Mouse (Mus musculus) embryonic fibroblast, embryonic 13.5 days (primary cell): ENCODE results near the gene Ier5. TPM values are rescaled to one million over a fixed set of nuclear protein-coding genes. Genes with fewer than 3 reads are reported as not detected.

Experiments
- H3K27ac ChIP-seq: 2 replicates; pipeline ENCODE4 v1.5.1; 2012; ENCODE audit warnings: low read length, control low read depth, inconsistent platforms; ENCODE audit not compliant: insufficient read depth
- H3K4me1 ChIP-seq: 2 replicates; pipeline ENCODE4 v1.6.1; 2011; ENCODE audit warnings: low read length; ENCODE audit not compliant: control insufficient read depth, insufficient read depth
- H3K4me3 ChIP-seq: 2 replicates; pipeline ENCODE4 v1.5.1; 2011; ENCODE audit warnings: mild to moderate bottlenecking, control low read depth, low read length; ENCODE audit not compliant: insufficient read depth
- CTCF ChIP-seq: IDR thresholded peaks from 2 replicates; pipeline ENCODE4 v1.5.1; 2011; ENCODE audit warnings: mild to moderate bottlenecking, control low read depth, low read length, moderate library complexity, borderline replicate concordance; ENCODE audit not compliant: insufficient read depth
- POLR2A ChIP-seq: IDR thresholded peaks from 2 replicates; pipeline ENCODE4 v1.6.1; 2011; ENCODE audit warnings: low read depth, mild to moderate bottlenecking, control low read depth, low read length, moderate library complexity
- polyA plus RNA-seq: library from polyadenylated mRNA; stranded (reverse); fragments of >200 nt; gene quantifications from 2 replicates; pipeline ENCODE4 v1.2.4, GENCODE M21; 2011; ENCODE audit warnings: low read depth; ENCODE audit not compliant: missing spikeins, insufficient read length

Ier5 gene
- polyA plus RNA-seq, 1 experiment = 37.2 TPM

DNA sequence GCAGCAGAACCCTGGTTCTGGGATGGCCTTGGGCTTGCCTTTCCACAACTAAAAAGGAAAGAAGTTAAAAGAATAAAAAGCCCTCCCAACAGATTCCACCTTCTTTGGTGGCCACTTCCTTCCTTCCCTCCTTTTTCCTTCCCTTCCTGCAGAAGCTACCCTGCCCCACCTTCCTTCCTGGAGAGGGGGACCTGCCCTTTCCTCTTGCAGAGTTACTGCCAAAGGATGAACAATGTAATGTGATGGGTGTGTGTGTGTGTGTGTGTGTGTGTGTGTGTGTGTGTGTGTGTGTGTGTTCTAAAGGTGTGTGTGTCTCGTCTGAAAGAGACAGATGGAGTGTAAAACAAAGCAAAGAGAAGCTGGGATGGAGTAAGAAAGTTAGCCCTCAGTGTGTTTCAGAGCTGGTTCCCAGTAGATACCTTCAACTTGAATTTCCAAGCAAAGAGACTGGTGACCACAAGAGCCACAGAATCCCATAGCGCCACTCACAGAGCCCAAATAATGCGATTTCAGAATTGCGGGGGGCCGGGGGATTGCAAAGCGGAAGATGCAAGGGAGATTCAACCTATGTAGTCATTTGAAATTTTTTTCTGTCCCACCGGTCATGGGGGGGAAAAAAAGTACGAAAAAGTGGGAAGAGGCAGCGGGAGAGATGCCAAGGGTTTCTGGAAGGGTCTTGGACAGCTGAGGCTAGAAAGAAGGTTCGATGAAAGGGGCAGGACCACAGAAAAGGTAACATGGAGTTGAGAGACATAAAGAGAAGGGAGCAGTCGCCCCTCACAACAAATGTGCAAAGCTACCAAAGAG, 17.1 kb downstream of the Ier5 start:
- H3K27ac ChIP-seq = peak overlapping the region; percentile 77
- 0 out of 2 replicates have a peak overlapping the region, but pooled peaks have one; percentile 18 for H3K4me3 ChIP-seq
- TF ChIP-seq CTCF = no peak
- no peak; the same call in 1 of the 2 replicates for TF ChIP-seq POLR2A
- peaks cover 9% of the 10 kb centered on the region for H3K4me1 ChIP-seq

DNA sequence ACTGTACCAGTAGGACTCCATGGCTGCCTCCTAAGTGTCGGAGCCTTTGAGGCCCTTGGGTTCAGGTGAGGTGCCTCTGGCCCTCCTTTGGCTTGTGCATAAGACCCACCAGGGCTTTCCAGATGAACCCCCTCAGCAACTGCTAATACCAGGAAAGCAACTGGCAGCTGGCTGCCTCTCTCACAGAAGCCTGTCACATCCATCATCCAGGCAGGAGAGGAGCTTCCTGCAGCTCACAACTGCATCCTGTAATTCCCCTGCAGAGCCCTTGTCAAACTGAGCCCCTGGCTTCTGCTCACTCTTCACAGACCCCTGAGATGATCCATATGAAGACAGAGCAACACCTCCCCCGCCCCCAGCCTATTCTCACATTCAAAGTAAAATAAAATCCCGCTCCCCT, 21.8 kb downstream of the Ier5 start:
- Histone ChIP-seq H3K4me3 (no peak overlapping the region), H3K27ac (no peak overlapping the region), H3K4me1 (peaks cover 15% of the 10 kb centered on the region)
- TF ChIP-seq CTCF = no peak
- TF ChIP-seq POLR2A = no peak

- Histone ChIP-seq H3K4me3 (no peak overlapping the region), H3K27ac (peak overlapping the region; percentile 63; the same call in 1 of the 2 replicates), H3K4me1 (peaks cover 9% of the 10 kb centered on the region)
- TF ChIP-seq CTCF (no peak), POLR2A (no peak)
Measured at GRCm38 (mm10) chr1:155075856-155076255, 23.6 kb downstream of the Ier5 start.

DNA sequence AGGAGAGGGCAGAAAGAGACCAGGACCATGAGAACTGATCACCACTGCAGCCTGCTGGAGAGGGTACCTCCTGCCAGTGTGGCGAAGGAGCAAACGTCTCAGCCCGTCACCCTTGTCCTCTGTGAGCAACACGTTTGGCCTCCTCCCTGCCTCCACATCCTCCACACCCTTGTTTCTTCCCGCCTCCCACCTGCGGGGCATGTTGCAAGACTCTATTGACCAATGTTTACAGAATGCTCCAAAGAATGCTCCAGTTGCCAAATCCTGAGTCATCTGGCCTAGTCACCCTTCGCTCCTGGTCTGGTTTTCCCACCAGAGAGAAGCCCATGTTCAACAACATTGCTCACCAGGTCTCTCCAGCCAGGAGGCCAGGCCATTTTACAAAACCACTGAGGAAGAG, 24.6 kb downstream of the Ier5 start:
- Histone ChIP-seq H3K4me3 (no peak overlapping the region), H3K27ac (peak overlapping the region; percentile 63), H3K4me1 (peaks cover 9% of the 10 kb centered on the region)
- TF ChIP-seq POLR2A (no peak), CTCF (no peak)

DNA sequence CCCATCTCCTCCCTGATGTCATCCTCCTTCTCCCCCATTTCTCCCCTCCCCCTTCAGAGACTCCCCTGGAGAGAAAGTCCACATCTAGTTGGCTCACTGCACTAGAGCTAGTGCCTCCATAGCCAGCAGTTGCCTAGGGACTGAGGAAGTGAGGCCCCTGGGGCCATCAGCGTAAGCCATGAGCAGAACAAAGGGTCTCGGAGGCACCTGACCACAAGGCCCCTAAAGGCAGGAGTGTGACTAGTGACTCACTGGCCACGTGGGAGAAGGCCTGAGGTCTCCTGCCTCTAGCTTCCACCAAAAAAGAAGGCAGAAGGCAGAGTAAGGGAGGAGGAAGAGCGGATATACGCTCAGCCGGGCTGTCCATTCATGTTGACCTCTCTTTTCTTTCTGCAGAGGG, 25.5 kb downstream of the Ier5 start:
- H3K27ac ChIP-seq = no peak overlapping the region
- H3K4me1 ChIP-seq = peaks cover 9% of the 10 kb centered on the region
- H3K4me3 ChIP-seq = no peak overlapping the region
- TF ChIP-seq POLR2A (no peak), CTCF (no peak)

DNA sequence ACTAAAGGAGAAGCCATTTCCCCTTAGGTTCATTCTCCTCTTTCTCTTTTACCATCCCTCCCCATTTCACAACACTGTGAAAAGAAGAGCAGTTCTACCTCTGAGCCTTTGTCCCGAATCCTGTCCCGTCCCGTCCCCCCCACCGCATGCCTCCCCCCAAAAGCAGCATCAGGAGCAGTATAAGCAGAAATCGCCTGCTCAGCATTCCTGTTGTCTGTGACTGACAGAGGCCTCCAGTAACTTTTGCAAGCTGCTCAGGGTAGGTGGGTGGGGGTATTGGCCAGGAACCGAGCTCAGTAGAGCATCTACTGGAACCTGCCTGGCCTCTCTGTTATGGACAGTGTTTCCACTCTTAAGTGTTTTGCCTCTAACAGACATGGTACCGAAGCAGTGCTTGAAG, 26.3 kb downstream of the Ier5 start:
- H3K27ac ChIP-seq = no peak overlapping the region
- no peak for TF ChIP-seq CTCF
- TF ChIP-seq POLR2A = no peak

DNA sequence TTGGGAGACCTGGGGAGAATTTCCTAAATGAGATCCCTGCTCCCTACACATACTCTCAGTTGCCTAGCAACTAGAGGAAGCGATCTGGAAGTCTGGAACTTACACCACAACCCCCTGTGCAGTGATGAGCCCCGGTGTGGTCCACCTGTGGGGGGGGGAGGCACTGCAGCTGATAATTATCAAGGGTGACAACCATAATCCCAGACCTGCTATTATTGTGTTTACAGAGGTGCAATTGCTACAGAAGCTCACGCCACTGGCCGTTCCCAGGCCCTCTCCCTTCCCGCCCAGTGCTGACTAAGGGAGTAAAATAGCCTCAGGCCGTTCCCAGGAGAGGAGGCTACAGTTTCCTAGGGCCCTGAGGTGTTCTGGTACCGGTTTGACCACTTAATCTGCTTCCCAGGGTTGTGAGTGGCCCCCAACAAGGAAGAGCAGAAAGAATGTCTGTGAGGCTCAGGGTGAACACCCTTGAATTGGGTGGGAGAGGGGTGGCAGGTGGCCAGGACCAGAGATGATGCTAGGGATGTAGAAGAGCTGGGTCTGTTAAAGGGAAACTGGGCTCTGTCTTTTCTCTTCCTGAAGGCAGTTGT, 28.1 kb downstream of the Ier5 start:
- peaks cover 9% of the 10 kb centered on the region for H3K4me1 ChIP-seq
- no peak overlapping the region for H3K4me3 ChIP-seq
- TF ChIP-seq CTCF (no peak), POLR2A (no peak)
- no peak overlapping the region for H3K27ac ChIP-seq

More for the DNA sequence above, 26.3 kb downstream of the Ier5 start:
- peaks cover 9% of the 10 kb centered on the region for H3K4me1 ChIP-seq
- H3K4me3 ChIP-seq = no peak overlapping the region

- Histone ChIP-seq H3K4me3 (no peak overlapping the region), H3K4me1 (peaks cover 4% of the 10 kb centered on the region), H3K27ac (no peak overlapping the region)
- TF ChIP-seq POLR2A (no peak), CTCF (no peak)
Measured at GRCm38 (mm10) chr1:155070561-155071286, 28.7 kb downstream of the Ier5 start.

DNA sequence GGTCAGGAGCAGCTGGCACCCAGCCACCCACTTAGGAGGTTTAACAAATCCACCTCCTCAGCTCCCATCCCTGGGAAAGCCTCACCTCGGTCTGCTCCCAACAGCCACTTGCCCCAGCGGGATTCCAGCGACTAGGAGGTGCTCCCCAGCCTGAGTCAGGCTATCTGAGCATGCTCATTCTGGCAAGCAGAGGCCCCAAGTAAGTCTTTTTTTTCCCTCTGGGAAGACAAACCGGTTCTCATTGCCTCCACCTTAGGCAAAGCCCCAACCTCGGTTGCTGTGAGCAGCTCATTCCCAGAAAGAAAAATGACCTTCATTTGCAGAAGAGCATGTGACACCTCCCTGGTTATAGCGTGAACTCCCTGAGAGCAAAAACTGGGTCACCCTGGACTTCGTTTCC, 29.7 kb downstream of the Ier5 start:
- Histone ChIP-seq H3K27ac (no peak overlapping the region), H3K4me3 (no peak overlapping the region)
- TF ChIP-seq CTCF (no peak), POLR2A (no peak)

More for the DNA sequence above, 29.7 kb downstream of the Ier5 start:
- no peaks in the 10 kb centered on the region for H3K4me1 ChIP-seq
